Mouse (Mus musculus): ENCODE data around the gene Igfals.

Gene Igfals

GRCm38 (mm10) chr17:24865776-24866175 lies at the start of gene Igfals:
TSS of gene Igfals (plus strand) at chr17:24865997.
- DNase-seq (ENCODE audit: low spot score in 2 of 2): no peak

GRCm38 (mm10) chr17:24817503-24817902 lies 48.3 kb upstream of the Igfals start:
- DNase-seq (ENCODE audit: low spot score in 2 of 2): no peak

GRCm38 (mm10) chr17:24818172-24818571 lies 47.6 kb upstream of the Igfals start:
- no peak for DNase-seq (ENCODE audit: low spot score in 2 of 2)

- DNase-seq (ENCODE audit: low spot score in 2 of 2): no peak
Measured at GRCm38 (mm10) chr17:24819469-24819868, 46.3 kb upstream of the Igfals start.

- no peak for DNase-seq (ENCODE audit: low spot score in 2 of 2)
Measured at GRCm38 (mm10) chr17:24821351-24822280, 44.2 kb upstream of the Igfals start.

GRCm38 (mm10) chr17:24839842-24840241 lies 26.0 kb upstream of the Igfals start, which contains the start of gene Hagh:
TSS of gene Hagh (plus strand) at chr17:24840143.
- DNase-seq (ENCODE audit: low spot score in 2 of 2): no peak

- DNase-seq (ENCODE audit: low spot score in 2 of 2): no peak
Measured at GRCm38 (mm10) chr17:24840341-24840740, 25.5 kb upstream of the Igfals start.

GRCm38 (mm10) chr17:24841133-24841532 lies 24.7 kb upstream of the Igfals start:
- no peak for DNase-seq (ENCODE audit: low spot score in 2 of 2)

- DNase-seq (ENCODE audit: low spot score in 2 of 2): no peak
Measured at GRCm38 (mm10) chr17:24842631-24843030, 23.2 kb upstream of the Igfals start.

GRCm38 (mm10) chr17:24844525-24844924 lies 21.3 kb upstream of the Igfals start:
- DNase-seq (ENCODE audit: low spot score in 2 of 2): no peak

- no peak for DNase-seq (ENCODE audit: low spot score in 2 of 2)
Measured at GRCm38 (mm10) chr17:24847386-24847785, 18.4 kb upstream of the Igfals start.

- DNase-seq (ENCODE audit: low spot score in 2 of 2): no peak
Measured at GRCm38 (mm10) chr17:24848600-24849031, 17.2 kb upstream of the Igfals start.

- no peak for DNase-seq (ENCODE audit: low spot score in 2 of 2)
Measured at GRCm38 (mm10) chr17:24849733-24850064, 16.1 kb upstream of the Igfals start.

GRCm38 (mm10) chr17:24850065-24850772 lies 15.6 kb upstream of the Igfals start, which contains the start of gene Fahd1:
TSS of gene Fahd1 (minus strand) at chr17:24850364.
- DNase-seq (ENCODE audit: low spot score in 2 of 2): peak; percentile 95 to 98

GRCm38 (mm10) chr17:24850773-24851127 lies 15.0 kb upstream of the Igfals start:
- no peak for DNase-seq (ENCODE audit: low spot score in 2 of 2)

- no peak for DNase-seq (ENCODE audit: low spot score in 2 of 2)
Measured at GRCm38 (mm10) chr17:24851381-24852125, 14.2 kb upstream of the Igfals start.

- DNase-seq (ENCODE audit: low spot score in 2 of 2): no peak
Measured at GRCm38 (mm10) chr17:24855838-24856464, 9.8 kb upstream of the Igfals start.

GRCm38 (mm10) chr17:24856589-24856988 lies 9.2 kb upstream of the Igfals start:
- DNase-seq (ENCODE audit: low spot score in 2 of 2): no peak

GRCm38 (mm10) chr17:24857831-24858470 lies 7.8 kb upstream of the Igfals start:
- no peak for DNase-seq (ENCODE audit: low spot score in 2 of 2)

GRCm38 (mm10) chr17:24858967-24859366 lies 6.8 kb upstream of the Igfals start:
- DNase-seq (ENCODE audit: low spot score in 2 of 2): no peak

GRCm38 (mm10) chr17:24860076-24860475 lies 5.7 kb upstream of the Igfals start:
- no peak for DNase-seq (ENCODE audit: low spot score in 2 of 2)

Data from right cerebral cortex, adult 2 months (tissue).